Mouse (Mus musculus) ZHBTc4 (cell line): ENCODE measurements around the gene 2310034G01Rik.

Experiments used
- DNase-seq: peaks from one replicate; pipeline ENCODE4 v3.0.0-alpha.2; 2011; ENCODE audit warnings: low read depth, low spot score

The 2310034G01Rik gene

DNA sequence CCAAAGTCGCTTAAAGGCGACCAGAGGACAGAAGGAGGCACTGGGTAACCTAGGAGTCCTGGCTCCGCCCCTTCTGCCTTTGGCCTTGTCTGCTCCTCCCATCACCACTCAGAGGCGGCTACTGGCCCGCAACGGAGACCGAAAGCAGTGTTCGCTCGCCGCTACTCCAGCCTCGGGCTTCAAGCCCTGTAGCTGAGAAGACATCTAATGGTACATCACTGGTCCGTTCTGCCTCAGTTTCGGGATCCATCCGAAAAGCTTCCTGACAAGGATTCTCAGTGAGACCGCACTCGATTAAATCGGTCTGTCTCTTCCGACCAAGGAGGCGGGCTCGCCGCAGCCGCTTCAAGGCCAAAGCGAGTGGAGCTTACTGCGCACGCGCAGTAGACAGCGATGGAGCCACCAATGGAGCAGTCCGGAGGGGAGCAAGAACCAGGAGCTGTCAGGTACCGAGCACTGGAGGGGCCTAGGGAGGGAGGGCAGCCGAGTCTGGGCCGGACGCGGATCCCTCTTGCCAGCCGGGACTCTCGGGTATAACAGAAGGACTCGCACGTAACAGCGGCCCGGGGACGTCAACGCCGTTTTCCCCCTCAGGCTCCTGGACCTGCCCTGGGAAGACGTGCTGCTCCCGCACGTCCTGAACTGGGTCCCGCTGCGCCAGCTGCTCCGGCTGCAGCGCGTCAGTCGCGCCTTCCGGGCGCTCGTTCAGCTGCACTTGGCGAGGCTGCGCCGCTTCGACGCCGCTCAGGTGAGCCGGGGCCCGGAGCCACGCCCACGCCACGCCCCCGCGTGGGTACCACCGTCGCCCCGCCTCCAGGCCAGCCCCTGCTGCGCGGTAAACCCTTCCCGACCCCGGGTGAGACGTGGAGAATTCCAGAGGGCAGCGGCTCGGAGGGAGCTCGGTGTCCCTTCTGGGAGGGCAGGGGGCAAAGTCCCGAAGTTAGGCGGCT lies 21.7 kb downstream of the 2310034G01Rik start, which contains the start of gene Fbxl15:
Gene Fbxl15 (plus strand): TSS at position 104 of the 950 bp plus-strand sequence.
- peak; percentile 98 for DNase-seq

DNA sequence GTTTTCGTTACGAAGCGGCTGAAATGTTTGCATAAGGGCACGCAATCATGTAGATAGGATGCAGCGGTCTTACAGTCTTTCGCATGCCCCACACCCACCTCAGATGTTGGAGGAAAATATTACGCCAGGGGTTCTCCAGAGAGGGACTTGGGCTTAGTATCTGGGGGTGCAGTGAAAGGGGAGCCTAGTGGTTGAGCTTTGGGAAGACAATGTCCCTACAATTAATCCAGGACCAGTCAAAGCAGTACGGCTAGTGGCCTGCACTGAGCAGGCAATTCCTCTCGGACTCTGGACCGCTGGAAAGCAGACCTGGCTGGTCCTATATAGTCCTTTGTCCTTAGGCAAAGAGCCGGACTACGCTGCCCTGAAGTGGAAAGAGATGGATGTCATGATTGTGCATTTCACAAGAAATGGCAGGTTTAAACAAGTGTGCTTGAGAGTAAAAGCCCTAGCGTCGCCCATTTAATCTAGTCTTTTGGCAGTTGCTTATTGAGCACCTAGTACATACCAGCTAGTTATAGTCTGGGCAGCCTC lies 22.5 kb downstream of the 2310034G01Rik start:
- DNase-seq: no peak

DNA sequence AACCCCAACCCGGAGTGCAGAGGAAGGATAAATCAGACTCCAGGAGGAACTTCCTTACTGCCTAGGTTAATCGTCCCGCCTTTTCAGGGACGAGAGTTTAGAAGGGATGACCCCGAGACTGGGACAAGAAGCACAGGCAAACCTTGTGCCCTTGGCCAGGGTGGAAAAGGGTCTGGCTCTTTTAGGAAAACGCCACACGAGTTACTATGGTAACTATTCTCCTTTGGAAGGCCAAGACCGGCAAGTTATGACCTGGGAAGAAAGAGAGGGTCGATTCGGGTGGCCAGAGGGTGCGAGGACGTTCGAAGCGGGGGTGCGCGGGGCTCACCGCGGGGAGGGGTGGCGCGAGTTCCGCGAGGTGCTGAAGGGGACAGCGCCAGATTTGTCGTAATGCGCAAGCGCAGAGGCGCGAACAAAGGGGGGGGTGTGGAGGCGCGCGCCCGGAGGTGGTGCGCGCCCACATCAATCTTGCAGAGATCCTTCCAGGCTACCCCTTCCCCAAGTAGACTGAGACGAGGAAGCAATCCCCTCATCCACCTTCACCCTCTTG lies 23.3 kb downstream of the 2310034G01Rik start, which contains the start of gene Psd:
Gene Psd (minus strand): TSS at position 401 of the 550 bp plus-strand sequence.
- peak; percentile 72 for DNase-seq

DNA sequence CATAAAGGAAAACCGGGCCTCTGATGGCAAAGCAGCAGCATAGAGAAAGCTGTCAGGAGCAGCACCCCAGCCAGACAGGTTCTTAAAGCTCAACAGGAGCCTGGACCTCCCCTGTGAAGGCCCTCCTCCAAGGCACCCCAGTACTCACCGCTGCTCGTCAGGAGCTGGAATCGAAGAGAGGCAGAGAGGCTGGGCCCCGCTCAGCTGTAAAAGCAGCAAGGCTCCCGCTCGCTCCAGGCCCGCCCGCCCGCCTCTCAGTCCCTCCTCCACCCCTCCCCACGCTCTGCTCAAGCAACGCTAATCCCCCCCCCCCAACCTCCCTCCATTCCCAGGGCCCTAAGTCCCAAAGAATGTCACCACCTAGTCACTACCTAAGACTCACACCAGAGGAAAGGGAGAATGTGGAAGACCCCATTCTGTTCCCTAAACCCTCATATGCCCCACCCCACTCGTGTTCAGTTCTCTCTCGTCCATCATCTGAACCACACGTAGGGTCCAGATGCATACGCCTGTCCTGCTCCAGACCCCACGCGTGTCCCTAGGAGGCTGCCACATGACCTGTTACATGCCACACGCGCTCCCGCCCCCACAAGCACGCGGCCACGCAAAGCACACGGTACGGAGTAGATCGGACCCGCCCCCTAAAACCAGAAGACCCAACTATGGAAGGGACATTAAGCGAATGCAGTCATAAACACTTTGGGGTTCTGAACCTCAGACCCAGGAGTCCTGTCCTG lies 23.9 kb downstream of the 2310034G01Rik start:
- no peak for DNase-seq

DNA sequence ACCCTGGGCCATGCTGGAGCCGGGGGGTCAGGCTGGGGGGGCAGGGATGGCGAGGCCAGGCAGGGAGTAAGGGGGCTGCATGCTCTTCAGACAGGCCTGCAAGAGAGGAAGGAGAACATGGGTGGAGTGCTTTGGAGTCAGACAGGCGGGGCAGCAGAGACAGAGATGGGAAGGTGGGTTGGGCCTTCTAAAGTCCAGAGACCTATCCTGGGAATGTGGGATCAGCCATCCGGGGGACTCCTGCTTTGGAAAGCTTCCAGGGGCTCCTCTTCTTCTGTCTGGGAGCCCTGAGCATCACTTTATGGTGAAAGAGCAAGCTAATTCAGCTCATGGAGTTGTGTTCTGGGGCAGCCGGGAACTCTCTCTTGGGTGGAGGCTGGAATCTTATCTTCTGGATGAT lies 25.2 kb downstream of the 2310034G01Rik start:
- DNase-seq: no peak

DNA sequence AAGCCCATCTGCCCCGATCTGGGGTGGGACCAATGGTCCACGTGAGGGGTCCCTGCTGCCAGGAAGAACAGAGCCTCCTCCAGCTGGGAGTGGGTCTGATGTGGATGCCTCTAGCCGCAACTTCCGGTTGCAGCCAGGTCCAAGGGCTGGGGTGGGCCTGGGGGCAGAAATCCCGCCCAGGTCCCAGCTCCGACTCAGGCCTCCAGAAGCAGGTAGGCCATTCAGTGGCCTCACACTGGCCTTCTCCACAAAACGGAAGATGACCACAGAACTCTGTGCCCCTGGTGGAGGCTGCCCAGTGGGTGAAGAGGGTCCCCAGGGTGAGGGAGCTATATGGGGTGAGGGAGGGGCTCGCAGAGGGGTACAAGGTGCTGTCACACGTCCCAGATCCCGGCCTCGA lies 25.7 kb downstream of the 2310034G01Rik start:
- no peak for DNase-seq

DNA sequence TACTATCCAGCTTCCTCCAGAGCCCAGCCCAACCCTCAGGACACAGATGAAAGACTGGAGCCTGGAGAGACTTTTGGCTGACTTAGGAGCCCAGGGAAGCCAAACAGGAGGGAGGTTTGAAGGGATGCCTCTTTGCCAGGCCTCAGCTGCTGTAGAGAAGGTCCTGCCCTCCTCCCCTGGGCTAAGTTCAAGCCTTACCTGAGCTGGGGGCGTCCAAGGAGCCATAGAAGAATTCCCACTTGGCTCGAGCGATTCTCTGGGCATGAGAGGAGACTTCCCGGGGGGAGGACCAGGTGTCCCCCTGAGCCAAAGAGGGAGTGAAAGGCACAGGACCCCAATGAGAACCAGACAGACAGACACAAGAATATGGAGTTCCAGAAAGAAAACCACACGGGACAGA lies 26.4 kb downstream of the 2310034G01Rik start:
- DNase-seq: no peak

DNA sequence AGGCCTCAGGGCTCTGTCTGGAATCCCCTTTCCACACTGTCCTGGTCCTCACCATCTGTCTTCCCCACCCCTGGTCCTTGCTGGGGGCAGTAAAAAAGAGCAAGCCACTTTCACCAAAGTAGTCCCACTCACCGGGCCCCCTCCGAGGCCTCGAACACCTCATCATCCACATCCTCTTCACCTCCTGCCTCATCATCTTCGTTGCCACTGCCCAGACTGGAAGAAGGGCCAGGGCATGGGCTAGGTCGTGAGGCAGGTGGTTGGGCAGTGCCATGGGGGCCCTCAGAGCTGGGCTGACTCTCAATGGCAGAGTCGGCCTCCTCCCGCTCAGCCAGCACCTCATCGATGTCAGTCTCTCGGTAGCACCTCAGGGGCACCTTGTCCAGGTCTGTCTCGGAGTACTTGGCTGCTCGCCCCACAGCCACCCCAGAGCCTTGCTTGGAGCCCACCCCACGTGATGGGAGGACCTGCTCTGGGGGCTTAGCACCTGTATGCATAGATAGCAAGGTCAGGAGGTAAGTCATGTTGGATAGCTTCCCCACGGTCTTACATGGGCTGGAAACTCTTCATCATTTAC lies 27.0 kb downstream of the 2310034G01Rik start:
- DNase-seq: no peak

DNA sequence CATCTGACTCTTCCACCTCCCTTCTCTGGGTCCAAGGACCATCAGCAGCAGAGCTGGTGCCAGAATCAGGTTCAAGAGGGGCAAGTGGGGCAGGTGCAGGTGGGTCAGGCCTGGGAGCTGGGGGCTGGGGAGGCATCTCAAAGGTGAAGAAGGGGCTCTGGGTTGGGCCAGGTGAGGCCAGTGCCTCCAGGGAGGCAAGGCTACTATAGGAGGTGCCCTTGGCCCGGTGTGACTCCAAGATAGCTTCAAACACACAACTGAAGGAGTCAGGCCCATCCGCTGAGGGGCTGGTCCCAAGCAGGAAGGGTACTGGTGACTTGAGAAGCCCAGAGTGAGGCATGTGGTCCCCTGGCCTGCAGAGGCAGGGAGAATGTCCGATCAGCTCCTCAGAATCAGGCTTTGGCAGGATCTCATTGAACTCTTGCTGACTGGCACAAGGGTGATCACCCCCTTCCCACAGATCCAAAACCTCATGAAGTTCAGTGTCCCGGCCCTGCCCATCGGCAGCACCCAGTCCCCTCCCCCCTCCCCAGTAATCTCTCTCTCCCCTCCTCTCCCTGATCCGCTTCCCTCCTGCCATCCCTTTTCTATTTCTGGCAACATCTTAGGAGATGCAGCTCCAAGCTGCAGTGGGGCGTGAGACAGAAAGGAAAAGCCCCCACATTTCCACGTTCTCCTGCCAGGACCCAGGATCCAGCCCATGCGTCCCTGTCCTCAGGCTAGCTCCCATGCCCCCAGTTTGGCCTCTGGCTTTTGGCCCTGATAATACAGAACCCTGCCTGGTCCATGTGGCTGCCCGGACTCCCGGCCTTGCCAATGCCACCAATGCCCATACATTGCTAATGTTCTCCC lies 27.7 kb downstream of the 2310034G01Rik start:
- DNase-seq: no peak

DNA sequence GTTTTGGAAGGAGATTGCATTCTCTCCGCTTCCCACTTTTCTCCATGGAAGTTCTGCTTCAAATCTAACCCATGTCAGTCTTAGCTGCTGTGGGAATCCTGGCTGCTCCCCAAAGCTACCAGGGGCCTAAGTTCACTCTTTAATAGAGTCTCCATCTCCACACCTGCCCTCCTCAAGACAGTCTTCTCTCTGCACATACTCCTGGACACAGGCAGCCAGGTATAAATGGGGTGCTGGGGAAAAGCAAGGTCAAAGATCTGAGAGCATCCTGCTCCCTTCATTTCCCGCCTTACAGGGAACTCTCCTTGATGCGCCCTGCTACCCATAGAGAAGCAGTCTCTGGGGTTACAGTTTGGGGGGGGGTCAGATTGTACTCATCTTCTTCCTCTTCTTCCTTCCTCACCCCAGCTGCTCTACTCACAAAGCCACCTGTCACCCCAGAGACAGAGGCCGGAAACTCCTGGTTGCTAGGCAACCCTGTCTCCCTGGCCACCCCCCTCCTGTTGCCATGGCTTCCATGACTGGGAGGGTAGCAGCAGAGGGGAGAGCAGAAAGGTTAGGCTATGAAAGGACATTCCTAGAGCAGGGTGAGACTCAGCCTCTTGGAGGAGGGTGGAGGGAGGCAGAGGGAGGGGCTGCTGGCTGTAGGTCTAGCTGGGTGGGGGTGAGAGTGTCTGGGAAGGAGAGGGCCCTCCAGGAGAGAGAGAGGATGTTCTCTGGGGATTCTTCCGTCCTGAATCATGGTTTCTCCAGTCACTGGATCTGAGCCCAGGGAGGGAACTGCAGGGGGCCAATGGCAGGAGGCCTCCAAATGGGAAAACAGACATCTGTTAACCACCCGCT lies 28.8 kb downstream of the 2310034G01Rik start:
- DNase-seq: peak; percentile 57

DNA sequence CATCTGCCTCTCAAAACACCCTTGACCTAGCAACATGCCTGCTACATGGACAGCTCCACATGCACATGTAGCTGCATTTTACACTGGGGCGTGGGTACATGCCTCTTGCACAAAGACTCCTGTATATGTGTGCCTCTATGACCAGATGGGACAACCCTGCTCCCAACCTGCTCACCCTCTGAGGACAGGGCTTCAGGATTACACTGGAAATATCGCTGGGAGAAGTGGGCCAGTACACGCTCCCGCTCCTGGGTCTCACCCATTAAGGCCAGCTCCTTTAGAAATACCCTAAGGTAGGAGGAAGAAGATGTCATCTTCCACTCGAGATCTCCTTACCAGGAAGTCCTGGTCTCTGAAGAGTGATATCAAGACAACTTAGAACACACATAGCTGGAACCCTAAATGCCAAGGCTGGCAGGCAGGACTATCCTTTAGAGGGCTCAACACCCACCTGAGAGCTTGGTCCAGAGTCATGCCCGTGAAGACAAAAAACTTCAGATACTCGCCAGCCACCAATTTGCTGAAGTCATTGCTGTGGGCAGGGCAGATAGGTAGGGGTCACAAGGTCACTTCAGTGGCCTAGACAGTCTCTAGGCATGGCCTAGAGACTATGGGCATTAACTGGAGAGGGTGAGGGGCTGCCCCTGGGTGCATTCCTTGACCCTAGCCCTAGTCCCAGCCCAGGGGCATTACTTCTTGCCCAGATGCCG lies 29.9 kb downstream of the 2310034G01Rik start:
- DNase-seq: no peak

DNA sequence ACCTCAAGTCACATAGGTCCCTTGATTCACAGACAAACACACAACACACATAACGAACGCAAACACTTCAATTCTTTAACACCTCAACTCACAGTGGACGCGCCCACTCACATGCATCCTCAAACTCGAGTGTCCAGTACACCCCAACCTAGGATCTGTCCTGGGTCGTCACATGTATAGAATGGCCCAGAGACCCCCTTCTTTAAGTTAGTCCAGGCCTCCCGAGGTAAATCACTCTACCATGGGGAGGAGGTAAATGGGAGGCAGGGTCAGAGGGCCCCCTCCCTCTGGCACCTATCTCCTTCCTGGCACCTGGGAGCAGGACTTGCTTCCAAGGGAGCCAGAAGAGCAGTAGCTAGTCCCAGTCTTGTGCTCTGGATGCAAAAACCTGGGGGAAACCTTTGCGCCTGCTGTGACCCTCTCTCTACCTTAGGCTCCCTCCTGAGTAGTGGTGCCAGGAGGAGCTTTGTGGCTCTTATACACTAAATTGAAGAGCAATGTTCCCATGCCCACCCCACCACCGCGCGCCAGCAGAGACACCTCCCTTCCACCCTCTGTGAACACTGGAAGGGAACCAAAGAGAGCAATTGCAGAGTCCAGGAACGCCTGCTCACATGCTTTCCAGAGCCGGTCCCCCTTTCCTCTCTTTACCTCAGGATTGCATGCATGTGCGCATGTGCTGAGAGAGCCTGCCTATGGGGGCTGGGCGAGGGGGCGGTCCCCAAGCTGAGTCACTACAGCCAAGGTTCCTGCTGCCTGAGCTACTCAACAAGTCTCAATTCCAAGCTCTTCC lies 31.3 kb downstream of the 2310034G01Rik start:
- peak; percentile 85 for DNase-seq

DNA sequence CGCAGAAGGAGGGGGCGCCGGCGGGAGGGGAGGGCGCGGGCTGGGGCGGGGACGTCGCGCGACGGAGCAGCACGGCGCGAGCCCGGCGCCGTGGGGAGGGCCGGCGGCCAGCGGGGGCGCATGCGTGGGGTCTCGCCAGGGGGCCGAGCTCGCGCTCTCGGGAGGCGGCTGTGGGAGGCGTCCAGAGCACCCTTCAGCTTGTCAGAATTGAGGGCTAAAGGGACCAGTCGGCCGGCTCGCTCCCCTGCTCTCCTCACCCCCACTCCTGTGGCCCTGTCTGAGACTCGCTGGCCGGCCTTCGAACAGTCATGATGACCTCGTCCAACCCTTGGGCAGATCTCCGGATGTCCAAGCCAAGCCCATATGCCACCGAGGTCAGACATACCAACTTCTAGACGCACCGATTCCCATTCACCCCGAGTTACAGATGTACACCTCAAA lies 32.1 kb downstream of the 2310034G01Rik start:
- no peak for DNase-seq

DNA sequence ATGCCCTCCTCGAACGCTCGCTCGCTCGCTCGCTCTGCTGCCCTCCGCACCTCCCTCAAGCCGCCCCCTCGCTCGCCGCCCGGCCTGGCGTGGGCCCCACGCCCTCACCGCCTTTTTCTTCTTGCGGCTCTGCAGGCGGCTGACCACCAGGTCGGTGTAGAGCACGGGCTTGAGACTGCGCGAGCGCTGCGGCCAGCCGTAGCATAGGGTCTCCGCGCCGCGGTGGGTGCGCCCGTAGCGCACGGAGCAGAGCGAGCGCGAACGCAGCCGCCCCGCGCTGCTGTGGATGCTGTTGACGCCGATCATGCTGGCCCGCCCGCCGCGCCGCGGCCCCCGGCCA lies 32.6 kb downstream of the 2310034G01Rik start:
- DNase-seq: peak; percentile 55

DNA sequence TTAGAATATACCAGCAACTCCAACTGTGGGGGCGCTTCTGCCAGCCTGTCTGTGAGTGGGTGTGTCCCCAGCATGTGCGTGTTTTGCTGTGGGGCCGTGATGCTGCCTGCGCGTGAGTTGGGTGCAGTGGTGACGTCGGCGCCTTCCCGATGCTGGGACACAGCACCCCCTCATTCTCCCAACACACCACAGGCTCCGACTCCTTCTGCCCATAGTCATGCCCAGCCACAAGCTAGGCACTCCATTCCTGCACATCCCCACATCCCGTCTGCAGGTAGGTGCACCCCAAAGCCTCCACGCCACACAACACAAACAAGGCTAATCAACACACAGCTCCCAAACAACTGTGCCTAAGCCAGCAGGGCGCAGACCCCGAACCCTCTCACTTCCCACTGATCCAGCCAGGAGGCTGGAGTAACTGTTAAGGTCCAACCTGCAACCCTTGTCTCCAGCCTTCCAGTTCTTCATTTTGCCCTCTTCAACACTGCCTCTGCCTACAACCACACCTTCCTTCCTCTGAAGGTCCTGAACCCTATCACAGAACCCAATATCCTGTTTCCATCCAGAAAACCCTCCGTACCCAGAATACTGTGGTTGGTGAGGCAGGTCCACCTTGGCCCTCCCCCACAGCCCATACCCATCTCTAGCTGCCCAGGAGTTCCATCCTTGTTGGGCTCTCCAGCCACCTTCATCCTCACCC lies 33.1 kb downstream of the 2310034G01Rik start:
- no peak for DNase-seq

DNA sequence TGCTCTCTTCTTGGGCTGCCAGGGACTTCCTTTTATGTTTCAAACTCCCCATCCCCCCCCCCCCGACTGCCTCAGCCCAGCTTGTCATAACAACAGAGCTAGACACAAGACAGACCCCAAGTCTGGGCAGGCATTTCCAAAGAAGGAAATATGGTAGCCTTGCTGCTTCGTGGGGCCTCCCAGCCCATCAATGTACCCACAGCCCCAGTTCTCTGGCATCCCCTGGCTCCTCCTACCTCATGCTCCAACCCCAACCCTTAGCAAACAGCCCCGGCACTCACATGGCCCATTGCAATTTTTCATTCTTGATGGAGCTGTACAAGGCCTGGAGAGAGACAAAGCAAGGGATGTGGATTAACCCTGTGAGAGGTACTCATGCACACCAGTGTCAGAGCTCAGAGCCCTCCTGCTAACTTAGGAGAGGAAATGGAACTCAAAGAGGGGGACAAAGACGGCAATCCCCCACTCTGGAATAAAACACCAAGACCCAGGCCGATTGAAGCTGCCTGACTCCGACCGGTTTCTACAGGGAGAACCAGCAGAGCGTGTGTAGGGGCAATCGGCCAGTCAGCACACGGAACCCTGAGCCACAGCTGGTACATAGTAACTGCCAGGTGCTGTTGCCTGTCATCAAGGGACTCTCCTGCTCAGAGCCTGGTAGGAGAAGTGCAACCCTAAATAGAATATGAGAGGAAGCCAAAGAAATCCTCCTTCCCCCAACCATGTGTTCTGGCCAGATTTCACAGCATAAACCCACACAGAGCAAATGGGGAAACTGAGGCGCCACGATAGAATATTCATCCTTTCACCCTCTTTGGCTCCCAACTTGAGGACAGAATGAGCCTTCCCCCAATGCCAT lies 34.1 kb downstream of the 2310034G01Rik start:
- DNase-seq: no peak
